In genomic region chr15:85037343-85037690, GRCm38 (mm10) we compare ENCODE assay signal across 8 mouse cellular contexts. TPM values are rescaled to one million over a fixed set of nuclear protein-coding genes. Genes with fewer than 3 reads are reported as not detected.
DNase-seq lines count a peak whose midpoint lies in the region; ATAC-seq lines count a peak whose summit lies in the region.

No protein-coding gene starts in this region.

- peak; percentile 42; the same call in 1 of the 2 replicates for ATAC-seq in neural tube, embryonic 11.5 days (ENCODE audit: insufficient read depth, low FRiP score, low TSS enrichment)
- no peak for ATAC-seq in limb, embryonic 13.5 days (ENCODE audit: low FRiP score, low read depth)
- no peak; the same call in 1 of the 2 replicates for ATAC-seq in stomach, embryonic 15.5 days (ENCODE audit: insufficient read depth, low FRiP score, low read depth)
- ATAC-seq in CD4-positive, CD25-positive, alpha-beta regulatory T cell, adult 4 months: no peak

- WGBS in neural tube, embryonic 11.5 days: 7% methylated on average over 8 of the region's 8 CpGs
- WGBS in limb, embryonic 13.5 days: 7% methylated on average over 8 of the region's 8 CpGs
- 2% methylated on average over 8 of the region's 8 CpGs for WGBS in stomach, embryonic 15.5 days

- no peaks in the 10 kb centered on the region for H3K9me3 ChIP-seq in neural tube, embryonic 11.5 days (ENCODE audit: control insufficient read depth, low read length)
- peaks cover 3% of the 10 kb centered on the region; the same call in 1 of the 2 replicates for H3K9me3 ChIP-seq in limb, embryonic 13.5 days
- H3K9me3 ChIP-seq in stomach, embryonic 15.5 days: no peaks in the 10 kb centered on the region

- peak overlapping the region; percentile 77 for H3K4me3 ChIP-seq in neural tube, embryonic 11.5 days (ENCODE audit: low read depth, low read length)
- peak overlapping the region; percentile 78 for H3K4me3 ChIP-seq in limb, embryonic 13.5 days
- H3K4me3 ChIP-seq in stomach, embryonic 15.5 days (replicated peaks): peak overlapping the region; percentile 86

- H3K36me3 ChIP-seq in neural tube, embryonic 11.5 days (ENCODE audit: control insufficient read depth, insufficient read depth, low read length): no peaks in the 10 kb centered on the region
- H3K36me3 ChIP-seq in limb, embryonic 13.5 days: no peaks in the 10 kb centered on the region
- H3K36me3 ChIP-seq in stomach, embryonic 15.5 days: no peaks in the 10 kb centered on the region

- peaks cover 7% of the 10 kb centered on the region for H3K4me1 ChIP-seq in neural tube, embryonic 11.5 days (ENCODE audit: control insufficient read depth, insufficient read depth, low read length)
- H3K4me1 ChIP-seq in limb, embryonic 13.5 days: peaks cover 47% of the 10 kb centered on the region
- peaks cover 23% of the 10 kb centered on the region for H3K4me1 ChIP-seq in stomach, embryonic 15.5 days

- no peaks in the 10 kb centered on the region for H3K27me3 ChIP-seq in neural tube, embryonic 11.5 days (ENCODE audit: control insufficient read depth, insufficient read depth, low read length)
- 0 out of 2 replicates have a peak, but pooled peaks cover 9% of the 10 kb centered on the region for H3K27me3 ChIP-seq in limb, embryonic 13.5 days
- no peaks in the 10 kb centered on the region for H3K27me3 ChIP-seq in stomach, embryonic 15.5 days (replicated peaks)

- peak overlapping the region; percentile 88 for H3K9ac ChIP-seq in neural tube, embryonic 11.5 days (ENCODE audit: low read length)
- peak overlapping the region; percentile 88 for H3K9ac ChIP-seq in limb, embryonic 13.5 days
- H3K9ac ChIP-seq in stomach, embryonic 15.5 days: peak overlapping the region; percentile 87

- peak overlapping the region; percentile 82 for H3K4me2 ChIP-seq in neural tube, embryonic 11.5 days (ENCODE audit: low read depth)
- H3K4me2 ChIP-seq in limb, embryonic 13.5 days (replicated peaks): peak overlapping the region; percentile 90
- H3K4me2 ChIP-seq in stomach, embryonic 15.5 days: peak overlapping the region; percentile 91

- no peak overlapping the region for H3K27ac ChIP-seq in neural tube, embryonic 11.5 days (ENCODE audit: low read depth, low read length)
- no peak overlapping the region for H3K27ac ChIP-seq in limb, embryonic 13.5 days
- H3K27ac ChIP-seq in stomach, embryonic 15.5 days: peak overlapping the region; percentile 71

- peak; percentile 12 for DNase-seq in adrenal gland, postnatal 14 days
- DNase-seq in adrenal gland, postnatal 10 days: no peak
- DNase-seq in neural tube, embryonic 11.5 days (ENCODE audit: low spot score): no peak
- DNase-seq in neural tube, embryonic 10.5 days (ENCODE audit: extremely low spot score, low spot score): no peak
- DNase-seq in layer of hippocampus, postnatal 10 days (ENCODE audit: low spot score in 2 of 2): no peak

RNA-seq across cellular contexts. Expression of gene Fam118a, which starts 8.6 kb away (rescaled TPM):
- total RNA-seq in adrenal gland, postnatal 14 days (2021): 12.6 and 15.5 TPM in 2 replicates
- 10 to 100 TPM; 14.6 to 15.5 TPM for total RNA-seq in adrenal gland, postnatal 10 days (2021)
- polyA plus RNA-seq in neural tube, embryonic 11.5 days (2014; fragmentation: Nextera tagmentation; extraction: Ambion mirVana): 29.3 and 29.4 TPM in 2 replicates
- polyA plus RNA-seq in limb, embryonic 13.5 days (2015; fragmentation: Nextera tagmentation; extraction: Ambion mirVana): 27.1 and 28.3 TPM in 2 replicates
- polyA plus RNA-seq in stomach, embryonic 15.5 days (2015; fragmentation: Nextera tagmentation; extraction: Ambion mirVana): 29.8 and 30.4 TPM in 2 replicates
- total RNA-seq in layer of hippocampus, postnatal 10 days (2021): 10 to 100 TPM; 27.2 to 28.3 TPM
- 10 to 100 TPM; 38.3 to 46.1 TPM for polyA plus RNA-seq in CD4-positive, CD25-positive, alpha-beta regulatory T cell, adult 4 months (2017; shearing (Covaris generic))

RNA-seq across cellular contexts. Expression of gene Upk3a, which starts 20.4 kb away (rescaled TPM):
- not detected in 2 replicates for total RNA-seq in adrenal gland, postnatal 14 days (2021)
- total RNA-seq in adrenal gland, postnatal 10 days (2021): not detected
- not detected in 2 replicates for polyA plus RNA-seq in neural tube, embryonic 11.5 days (2014; fragmentation: Nextera tagmentation; extraction: Ambion mirVana)
- polyA plus RNA-seq in limb, embryonic 13.5 days (2015; fragmentation: Nextera tagmentation; extraction: Ambion mirVana): not detected in 2 replicates
- 6.8 and 8.6 TPM in 2 replicates for polyA plus RNA-seq in stomach, embryonic 15.5 days (2015; fragmentation: Nextera tagmentation; extraction: Ambion mirVana)
- under 1 TPM; 0.31 to 0.78 TPM for total RNA-seq in layer of hippocampus, postnatal 10 days (2021)
- polyA plus RNA-seq in CD4-positive, CD25-positive, alpha-beta regulatory T cell, adult 4 months (2017; shearing (Covaris generic)): not detected

RNA-seq across cellular contexts. Expression of gene 5031439G07Rik, which starts 49.0 kb away (rescaled TPM):
- total RNA-seq in adrenal gland, postnatal 14 days (2021): 24.9 and 32.2 TPM in 2 replicates
- total RNA-seq in adrenal gland, postnatal 10 days (2021): 10 to 100 TPM; 38.6 to 47.8 TPM
- polyA plus RNA-seq in neural tube, embryonic 11.5 days (2014; fragmentation: Nextera tagmentation; extraction: Ambion mirVana): 36.4 and 39.3 TPM in 2 replicates
- polyA plus RNA-seq in limb, embryonic 13.5 days (2015; fragmentation: Nextera tagmentation; extraction: Ambion mirVana): 8.0 and 9.1 TPM in 2 replicates
- 13.7 and 16.2 TPM in 2 replicates for polyA plus RNA-seq in stomach, embryonic 15.5 days (2015; fragmentation: Nextera tagmentation; extraction: Ambion mirVana)
- total RNA-seq in layer of hippocampus, postnatal 10 days (2021): 100 to 1,000 TPM; 102 to 128 TPM
- 1 to 10 TPM; 1.4 to 2.0 TPM for polyA plus RNA-seq in CD4-positive, CD25-positive, alpha-beta regulatory T cell, adult 4 months (2017; shearing (Covaris generic))
